Mouse (Mus musculus): ENCODE data around the gene Ttll12. TPM values are rescaled to one million over a fixed set of nuclear protein-coding genes. Genes with fewer than 3 reads are reported as not detected.

Ttll12 gene
- polyA plus RNA-seq, 1 experiment from 2014 or later: 14.1 TPM

DNA sequence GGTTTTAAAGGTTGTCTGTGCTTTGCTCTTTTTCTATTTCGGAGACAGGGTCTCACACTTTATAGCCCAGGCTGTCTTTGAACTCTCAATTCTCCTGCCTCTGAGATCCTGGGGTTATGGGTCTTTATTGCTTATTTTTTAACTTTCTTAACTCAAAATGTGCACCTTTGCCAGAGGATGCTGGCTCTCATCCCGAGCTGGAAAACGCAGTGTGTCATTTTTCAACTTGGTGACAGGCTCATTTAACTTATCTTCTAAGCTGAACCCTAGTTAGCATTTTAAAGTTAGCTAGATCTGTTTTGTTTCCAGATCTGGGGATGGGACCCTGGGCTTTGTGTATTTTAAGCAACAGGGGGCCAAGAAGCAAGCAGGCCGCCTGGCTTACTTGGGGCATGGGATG is 66.1 kb downstream of the Ttll12 start:
- WGBS: 68% methylated on average over 4 of the region's 4 CpGs
- TF ChIP-seq CTCF (IDR thresholded peaks at IDR 0.05; ENCODE audit: low read depth): no peak

DNA sequence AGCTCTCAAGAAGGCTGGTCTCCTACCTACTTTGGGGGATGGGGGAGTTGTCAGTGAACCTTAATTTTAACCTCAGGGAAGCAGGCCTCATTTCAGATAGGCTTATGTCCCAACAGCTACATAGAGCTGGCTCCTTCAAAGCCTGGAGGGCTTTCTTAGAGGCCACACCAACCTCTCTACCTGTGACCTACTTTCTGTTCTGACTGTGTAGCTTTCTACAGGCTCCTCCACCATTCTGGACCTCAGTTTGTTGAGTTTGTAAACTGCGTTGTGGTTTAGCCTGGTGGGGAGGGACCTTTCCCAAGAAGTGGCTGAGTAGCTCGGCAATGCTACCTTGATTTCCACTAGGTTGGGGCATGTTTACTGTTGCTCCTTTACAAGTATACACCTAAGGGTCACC is 67.2 kb downstream of the Ttll12 start:
- Histone ChIP-seq H3K27ac (ENCODE audit: low read depth, low read length) (no peak overlapping the region), H3K9me3 (ENCODE audit: control insufficient read depth) (no peaks in the 10 kb centered on the region), H3K9ac (ENCODE audit: low read depth, low read length) (no peak overlapping the region), H3K4me2 (replicated peaks; ENCODE audit: low read depth) (peak overlapping the region; percentile 93; the same call in 1 of the 2 replicates), H3K27me3 (replicated peaks; ENCODE audit: control insufficient read depth, insufficient read depth, low read length) (peaks cover 22% of the 10 kb centered on the region; the same call in 1 of the 2 replicates), H3K4me3 (ENCODE audit: low read depth, low read length) (peak overlapping the region; percentile 49; the same call in 1 of the 2 replicates), H3K36me3 (ENCODE audit: control insufficient read depth, insufficient read depth) (no peaks in the 10 kb centered on the region), H3K4me1 (replicated peaks; ENCODE audit: control insufficient read depth, insufficient read depth, low read length) (0 out of 2 replicates have a peak, but pooled peaks cover 2% of the 10 kb centered on the region)
- no peak for TF ChIP-seq CTCF (IDR thresholded peaks at IDR 0.05; ENCODE audit: low read depth)
- WGBS: 84% methylated on average over 2 of the region's 2 CpGs
- no peak for ATAC-seq

More for the DNA sequence above, 66.1 kb downstream of the Ttll12 start:
- H3K9me3 ChIP-seq (ENCODE audit: control insufficient read depth): no peaks in the 10 kb centered on the region
- H3K36me3 ChIP-seq (ENCODE audit: control insufficient read depth, insufficient read depth): no peaks in the 10 kb centered on the region
- ATAC-seq: no peak
- no peak overlapping the region for H3K27ac ChIP-seq (ENCODE audit: low read depth, low read length)
- peaks cover 22% of the 10 kb centered on the region; the same call in 1 of the 2 replicates for H3K27me3 ChIP-seq (replicated peaks; ENCODE audit: control insufficient read depth, insufficient read depth, low read length)
- 0 out of 2 replicates have a peak, but pooled peaks cover 2% of the 10 kb centered on the region for H3K4me1 ChIP-seq (replicated peaks; ENCODE audit: control insufficient read depth, insufficient read depth, low read length)
- H3K4me2 ChIP-seq (replicated peaks; ENCODE audit: low read depth): no peak overlapping the region
- no peak overlapping the region for H3K4me3 ChIP-seq (ENCODE audit: low read depth, low read length)
- no peak overlapping the region for H3K9ac ChIP-seq (ENCODE audit: low read depth, low read length)

DNA sequence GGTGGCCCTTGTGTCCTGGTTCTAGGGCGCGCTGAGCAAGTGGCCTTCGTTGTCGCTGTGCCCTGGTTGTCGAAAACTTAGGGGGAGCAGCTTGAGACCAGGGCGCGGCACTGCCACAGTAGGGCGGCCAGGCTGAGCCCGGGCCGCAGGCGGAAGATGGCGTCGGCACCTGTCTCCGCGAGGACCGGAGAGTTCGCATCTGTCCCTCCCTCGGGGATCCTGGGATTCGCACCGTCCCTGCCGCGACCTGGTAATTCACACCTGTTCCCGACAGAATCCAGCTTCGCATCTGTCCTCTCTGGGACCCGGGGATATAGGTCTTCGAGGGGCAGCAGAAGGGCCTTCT is 67.9 kb downstream of the Ttll12 start:
- Histone ChIP-seq H3K9ac (ENCODE audit: low read depth, low read length) (peak overlapping the region; percentile 1), H3K4me3 (ENCODE audit: low read depth, low read length) (peak overlapping the region; percentile 49), H3K9me3 (ENCODE audit: control insufficient read depth) (no peaks in the 10 kb centered on the region), H3K4me2 (replicated peaks; ENCODE audit: low read depth) (peak overlapping the region; percentile 93), H3K4me1 (replicated peaks; ENCODE audit: control insufficient read depth, insufficient read depth, low read length) (0 out of 2 replicates have a peak, but pooled peaks cover 2% of the 10 kb centered on the region), H3K27me3 (replicated peaks; ENCODE audit: control insufficient read depth, insufficient read depth, low read length) (peaks cover 22% of the 10 kb centered on the region; the same call in 1 of the 2 replicates), H3K27ac (ENCODE audit: low read depth, low read length) (no peak overlapping the region), H3K36me3 (ENCODE audit: control insufficient read depth, insufficient read depth) (no peaks in the 10 kb centered on the region)
- ATAC-seq: no peak
- no peak for TF ChIP-seq CTCF (IDR thresholded peaks at IDR 0.05; ENCODE audit: low read depth)
- 2% methylated on average over 26 of the region's 26 CpGs for WGBS

DNA sequence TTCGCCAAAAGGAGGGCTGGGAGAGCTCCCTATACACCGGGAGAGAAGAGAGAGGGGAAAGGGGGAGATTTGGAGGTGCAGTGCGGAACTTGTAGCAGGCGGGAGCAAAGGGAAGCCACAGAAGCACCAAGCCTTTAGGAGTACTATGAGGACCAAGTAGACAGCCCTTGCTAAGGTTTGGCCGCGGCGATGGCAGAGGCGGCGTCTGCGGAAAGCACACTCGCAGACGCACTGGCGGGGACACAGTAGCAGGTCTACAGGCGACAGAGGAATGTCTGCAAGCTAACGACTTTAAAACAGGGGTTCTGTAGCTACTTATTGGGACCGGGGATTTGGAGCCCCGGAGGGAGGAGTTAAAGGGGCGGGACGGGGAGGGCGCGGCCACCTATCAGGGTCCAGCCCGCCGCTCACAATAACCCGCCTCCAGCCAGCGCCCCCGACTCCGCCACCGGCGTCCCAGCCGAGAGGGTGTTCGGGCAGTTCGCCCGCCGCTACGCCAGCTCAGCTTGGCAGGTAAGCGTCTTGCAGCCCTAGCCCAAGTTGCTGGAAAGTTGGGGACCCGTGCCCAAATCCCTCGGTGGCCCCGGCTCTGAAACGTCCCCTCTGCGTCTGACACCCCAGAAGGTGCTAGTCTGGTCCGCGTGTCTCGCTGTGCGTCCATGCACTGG is 68.4 kb downstream of the Ttll12 start, which contains the start of gene Bik:
TSS of gene Bik (plus strand) at position 439 of the 668 bp plus-strand sequence.
- Histone ChIP-seq H3K4me3 (ENCODE audit: low read depth, low read length) (peak within 1 kb of the TSS; percentile 49), H3K27me3 (replicated peaks; ENCODE audit: control insufficient read depth, insufficient read depth, low read length) (peaks cover 22% of the 10 kb centered on the region; the same call in 1 of the 2 replicates), H3K9me3 (ENCODE audit: control insufficient read depth) (no peaks in the 10 kb centered on the region), H3K4me2 (replicated peaks; ENCODE audit: low read depth) (peak within 1 kb of the TSS; percentile 93), H3K9ac (ENCODE audit: low read depth, low read length) (peak within 1 kb of the TSS; percentile 1), H3K27ac (ENCODE audit: low read depth, low read length) (no peak within 1 kb of the TSS), H3K36me3 (ENCODE audit: control insufficient read depth, insufficient read depth) (no peaks in the 10 kb centered on the region), H3K4me1 (replicated peaks; ENCODE audit: control insufficient read depth, insufficient read depth, low read length) (0 out of 2 replicates have a peak, but pooled peaks cover 2% of the 10 kb centered on the region)
- under 1% methylated on average over 45 of the region's 45 CpGs for WGBS
- TF ChIP-seq CTCF (IDR thresholded peaks at IDR 0.05; ENCODE audit: low read depth): no peak
- ATAC-seq: no peak

Other genes with a start within 250 kb of the Ttll12 start
- 119 and 124 TPM in 2 replicates for gene Arfgap3, start 244.9 kb downstream of the Ttll12 start, polyA plus RNA-seq (2015; fragmentation: Nextera tagmentation; extraction: Ambion mirVana)
- 40.9 and 47.3 TPM in 2 replicates for gene Pacsin2, start 130.6 kb downstream of the Ttll12 start, polyA plus RNA-seq (2015; fragmentation: Nextera tagmentation; extraction: Ambion mirVana)
- 6.0 and 7.1 TPM in 2 replicates for gene Ttll1, start 84.3 kb downstream of the Ttll12 start, polyA plus RNA-seq (2015; fragmentation: Nextera tagmentation; extraction: Ambion mirVana)
- 4.6 TPM in 2 replicates for gene Bik, start 68.3 kb downstream of the Ttll12 start, polyA plus RNA-seq (2015; fragmentation: Nextera tagmentation; extraction: Ambion mirVana)
- gene Tspo, start 31.6 kb downstream of the Ttll12 start, polyA plus RNA-seq (2015; fragmentation: Nextera tagmentation; extraction: Ambion mirVana): 105 and 118 TPM in 2 replicates
- gene Mcat, start 31.4 kb downstream of the Ttll12 start, polyA plus RNA-seq (2015; fragmentation: Nextera tagmentation; extraction: Ambion mirVana): 15.9 and 16.8 TPM in 2 replicates
- gene Scube1, start 129.9 kb upstream of the Ttll12 start, polyA plus RNA-seq (2015; fragmentation: Nextera tagmentation; extraction: Ambion mirVana): 2.5 and 2.7 TPM in 2 replicates
- 0.07 and 0.16 TPM in 2 replicates for gene Mpped1, start 184.3 kb upstream of the Ttll12 start, polyA plus RNA-seq (2015; fragmentation: Nextera tagmentation; extraction: Ambion mirVana)

All from intestine, postnatal 0 days (tissue).